Mouse (Mus musculus) liver, embryonic 14.5 days (tissue): ENCODE measurements at regions not wholly inside any gene's neighbourhood (a gene's known extent, or its start where the extent isn't known, plus 50 kb on each side); places are given as distances from the start of the nearest gene placed in this dataset.

Source experiments
- ATAC-seq: fragments of 200-750 bp; cut with Nextera tagmentation; 2 replicates; pipeline ENCODE4 v1.8.0; 2017; ENCODE audit warnings: moderate number of reproducible peaks, mild to moderate bottlenecking, moderate library complexity; ENCODE audit not compliant: insufficient read depth
- DNase-seq, 3 experiments: peaks; one replicate each; pipeline ENCODE4 v3.0.0-alpha.2; 2012 to 2013; ENCODE audit warnings: low read depth in 3 of 3, low spot score in 3 of 3
- H3K27ac ChIP-seq: fragments of 300-500 bp; sonication (generic); 2 replicates; pipeline ENCODE4 v1.5.1; 2014; ENCODE audit warnings: moderate library complexity, mild to moderate bottlenecking, control low read depth, inconsistent platforms
- H3K27me3 ChIP-seq: fragments of 300-500 bp; sonication (generic); 2 replicates; pipeline ENCODE4 v1.6.1; 2014; ENCODE audit warnings: mild to moderate bottlenecking, low read length, moderate library complexity; ENCODE audit not compliant: control insufficient read depth, insufficient read depth
- H3K36me3 ChIP-seq: fragments of 300-500 bp; sonication (generic); replicated peaks from 2 replicates; pipeline ENCODE4 v1.6.1; 2014; ENCODE audit warnings: low read depth; ENCODE audit not compliant: control insufficient read depth, insufficient read depth
- H3K4me1 ChIP-seq, 2 experiments: fragments of 200-500 bp in 1 of 2; fragments of 300-500 bp in 1 of 2; sonication (generic) in 1 of 2; replicated peaks; 2 replicates each; pipeline ENCODE4 v1.6.1; 2012 to 2014; ENCODE audit warnings: antibody characterized with exemption in 1 of 2, inconsistent platforms in 1 of 2, low read length in 1 of 2; ENCODE audit not compliant: control insufficient read depth in 2 of 2, insufficient read depth in 2 of 2
- H3K4me2 ChIP-seq: fragments of 300-500 bp; sonication (generic); 2 replicates; pipeline ENCODE4 v1.6.1; 2014; ENCODE audit warnings: low read depth, mild to moderate bottlenecking, control low read depth, moderate library complexity
- H3K4me3 ChIP-seq, 2 experiments: fragments of 200-500 bp in 1 of 2; fragments of 300-500 bp in 1 of 2; sonication (generic) in 1 of 2; 2 replicates each; pipeline ENCODE4 v1.5.1; 2012 to 2014; ENCODE audit warnings: low read depth in 2 of 2, low read length in 2 of 2, mild to moderate bottlenecking in 2 of 2, control low read depth in 1 of 2, inconsistent platforms in 1 of 2, moderate library complexity in 1 of 2; ENCODE audit not compliant: insufficient read depth in 1 of 2
- H3K9ac ChIP-seq: fragments of 300-500 bp; sonication (generic); replicated peaks from 2 replicates; pipeline ENCODE4 v1.6.1; 2014; ENCODE audit warnings: mild to moderate bottlenecking, control low read depth, moderate library complexity
- H3K9me3 ChIP-seq: fragments of 300-500 bp; sonication (generic); 2 replicates; pipeline ENCODE4 v1.6.1; 2016; ENCODE audit warnings: low read length, mixed read lengths; ENCODE audit not compliant: control insufficient read depth
- CTCF ChIP-seq: IDR thresholded peaks from 2 replicates; pipeline ENCODE4 v1.5.1; 2016; ENCODE audit warnings: antibody characterized with exemption, low read depth, control low read depth
- EP300 ChIP-seq: IDR thresholded peaks from 2 replicates; pipeline ENCODE4 v1.6.1; 2016; ENCODE audit warnings: antibody characterized with exemption, low read depth
- WGBS: fragments of 180-500 bp; shearing (Covaris S2); extraction: QIAGEN DNeasy Blood & Tissue Kit; methylation state at CpG from one replicate; pipeline ENCODE4 v1.1.7; 2014; ENCODE audit not compliant: insufficient replicate concordance; 5-methylcytosine and 5-hydroxymethylcytosine counted together

DNA sequence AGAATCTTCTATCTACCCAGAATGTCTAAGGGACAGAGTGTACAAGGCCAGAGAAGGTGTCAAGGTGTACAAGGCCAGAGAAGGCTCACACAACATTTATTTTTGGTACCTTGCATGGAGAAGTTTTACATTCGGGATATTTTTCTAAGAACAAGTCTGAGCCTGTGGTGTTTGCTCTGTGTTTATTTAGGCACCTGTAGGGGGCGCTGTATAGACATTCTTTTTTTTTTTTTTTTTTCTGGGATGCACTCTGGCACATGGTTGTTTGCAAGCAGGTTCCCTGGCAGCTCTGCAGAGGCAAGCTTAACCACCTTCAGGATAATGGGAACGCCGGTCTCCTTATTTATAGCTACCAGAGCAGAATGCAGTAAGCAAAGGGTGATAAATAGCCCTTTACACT lies 187.4 kb downstream of the Stim2 start:
- no peak for TF ChIP-seq EP300
- TF ChIP-seq CTCF = no peak
- WGBS = 53% methylated on average over 4 of the region's 4 CpGs
- H3K9ac ChIP-seq = no peak overlapping the region
- H3K4me3 ChIP-seq = no peak overlapping the region
- H3K9me3 ChIP-seq = no peaks in the 10 kb centered on the region
- H3K27ac ChIP-seq = no peak overlapping the region
- no peak for ATAC-seq
- 0 out of 4 replicates have a peak, but pooled peaks cover 0 to 3% of the 10 kb centered on the region in 2 experiments for H3K4me1 ChIP-seq
- H3K27me3 ChIP-seq = no peaks in the 10 kb centered on the region
- 0 out of 2 replicates have a peak overlapping the region, but pooled peaks have one; percentile 6 for H3K4me2 ChIP-seq
- H3K36me3 ChIP-seq = no peaks in the 10 kb centered on the region
- no peak for DNase-seq

DNA sequence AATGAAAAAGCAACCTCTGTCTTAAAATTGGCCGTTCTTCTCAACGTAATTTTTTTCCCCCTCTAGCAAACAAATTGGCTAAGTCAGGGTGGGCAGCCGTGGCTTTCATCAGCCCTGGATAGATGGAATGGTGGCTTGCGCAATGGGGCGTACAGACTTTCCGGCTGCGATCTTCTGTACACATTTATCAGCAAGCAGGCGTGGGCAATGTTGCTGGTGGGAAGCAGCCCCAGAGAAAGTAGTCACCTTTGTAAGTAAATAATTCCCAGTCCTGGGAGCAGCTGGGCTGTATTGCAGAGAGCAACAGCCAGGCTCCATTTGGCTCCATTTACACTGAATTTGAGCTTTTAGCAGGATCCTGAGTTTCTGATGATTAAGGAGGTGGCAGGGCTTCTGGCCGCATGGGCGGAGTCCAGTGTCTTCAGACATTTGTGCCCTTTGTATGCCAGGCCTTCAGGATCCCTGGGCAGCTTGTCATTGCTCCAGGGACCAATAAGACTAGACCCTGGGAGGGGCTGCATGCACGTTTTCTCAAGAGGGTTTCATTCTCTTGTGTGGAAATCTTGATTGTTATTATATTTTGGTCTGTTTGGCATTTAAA lies 187.9 kb downstream of the Stim2 start:
- H3K36me3 ChIP-seq = no peaks in the 10 kb centered on the region
- WGBS = 52% methylated on average over 11 of the region's 11 CpGs
- H3K27ac ChIP-seq = no peak overlapping the region
- peak in 1 of 3 experiments; percentile 2 for DNase-seq
- no peak overlapping the region for H3K4me3 ChIP-seq
- no peaks in the 10 kb centered on the region for H3K9me3 ChIP-seq
- no peak for TF ChIP-seq CTCF
- no peak for TF ChIP-seq EP300
- H3K4me1 ChIP-seq = no peaks in the 10 kb centered on the region
- ATAC-seq = no peak
- H3K9ac ChIP-seq = no peak overlapping the region
- H3K27me3 ChIP-seq = no peaks in the 10 kb centered on the region
- 0 out of 2 replicates have a peak overlapping the region, but pooled peaks have one; percentile 6 for H3K4me2 ChIP-seq

DNA sequence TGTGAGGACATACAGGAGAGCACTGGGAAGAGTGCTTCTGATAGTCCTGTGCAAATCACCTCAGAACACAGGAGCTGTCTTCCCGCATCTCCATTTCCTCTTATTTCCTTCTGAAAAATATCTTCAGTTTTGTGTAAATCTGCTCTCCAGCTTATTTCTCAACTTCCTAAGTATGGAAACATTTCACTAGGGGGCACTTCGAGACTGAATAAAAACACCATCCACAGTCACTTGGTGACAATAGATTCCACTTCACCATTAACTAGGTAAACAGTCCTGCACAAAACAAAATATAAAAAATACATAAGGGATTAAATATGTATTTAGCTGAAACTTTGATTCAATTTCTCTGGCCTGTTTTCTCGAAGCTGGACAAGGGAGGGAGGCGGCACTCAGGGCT lies 193.4 kb downstream of the Stim2 start:
- no peak for DNase-seq
- H3K9me3 ChIP-seq = no peaks in the 10 kb centered on the region
- no peak for ATAC-seq
- H3K4me1 ChIP-seq = no peaks in the 10 kb centered on the region
- WGBS = 53% methylated on average over 4 of the region's 4 CpGs
- H3K9ac ChIP-seq = no peak overlapping the region
- H3K36me3 ChIP-seq = no peaks in the 10 kb centered on the region
- no peak overlapping the region for H3K4me2 ChIP-seq
- no peak overlapping the region for H3K4me3 ChIP-seq
- no peak overlapping the region for H3K27ac ChIP-seq
- TF ChIP-seq CTCF = no peak
- TF ChIP-seq EP300 = no peak
- no peaks in the 10 kb centered on the region for H3K27me3 ChIP-seq

DNA sequence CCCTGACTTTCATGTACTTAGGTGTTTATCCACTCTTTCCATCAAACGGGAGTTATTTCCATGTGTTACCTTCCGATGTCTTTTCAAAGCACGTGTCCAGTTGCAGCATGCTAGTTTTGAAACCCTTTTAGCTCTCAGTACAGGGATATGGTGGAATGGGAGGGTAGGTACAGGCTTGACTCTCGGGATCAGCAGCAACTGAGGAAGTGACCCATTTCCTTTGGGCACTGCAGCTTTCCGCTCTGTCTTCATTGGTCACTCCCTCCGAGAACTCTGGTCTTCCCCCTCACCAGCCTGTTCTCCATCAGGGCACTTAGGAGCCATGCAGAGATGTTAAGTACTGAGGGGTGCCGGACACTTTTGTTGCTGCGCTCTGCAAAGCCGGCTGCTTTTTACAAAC lies 196.5 kb downstream of the Stim2 start:
- TF ChIP-seq EP300 = no peak
- TF ChIP-seq CTCF = no peak
- no peaks in the 10 kb centered on the region for H3K27me3 ChIP-seq
- no peaks in the 10 kb centered on the region for H3K4me1 ChIP-seq
- ATAC-seq (no peak), DNase-seq (no peak)
- no peaks in the 10 kb centered on the region for H3K36me3 ChIP-seq
- H3K4me2 ChIP-seq = no peak overlapping the region
- WGBS = 41% methylated on average over 9 of the region's 9 CpGs
- no peaks in the 10 kb centered on the region for H3K9me3 ChIP-seq
- H3K9ac ChIP-seq = no peak overlapping the region
- no peak overlapping the region for H3K4me3 ChIP-seq
- H3K27ac ChIP-seq = no peak overlapping the region

DNA sequence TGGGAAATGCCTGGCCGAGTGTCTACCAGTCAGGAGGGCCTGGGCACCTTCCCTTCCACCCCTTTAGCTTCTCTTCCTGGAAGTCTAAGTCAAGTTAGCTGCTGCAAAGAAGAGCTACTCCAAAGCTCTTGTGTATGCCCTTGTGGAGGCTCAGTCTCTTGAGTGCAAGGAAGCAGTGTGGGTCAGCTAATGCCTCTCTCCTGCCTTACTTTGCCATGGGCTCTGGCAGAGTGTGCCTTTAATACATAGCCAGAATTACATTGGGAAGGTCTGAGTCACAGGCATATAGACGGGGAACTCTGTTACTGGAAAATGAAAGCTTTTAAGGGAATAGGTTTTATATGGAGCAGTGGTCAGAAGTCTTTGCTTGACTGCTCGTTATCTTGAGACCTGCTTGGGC lies 201.7 kb downstream of the Stim2 start:
- no peaks in the 10 kb centered on the region for H3K4me1 ChIP-seq
- WGBS = 39% methylated on average over 3 of the region's 3 CpGs
- no peak overlapping the region for H3K27ac ChIP-seq
- DNase-seq = no peak
- no peak overlapping the region for H3K9ac ChIP-seq
- no peaks in the 10 kb centered on the region for H3K9me3 ChIP-seq
- TF ChIP-seq CTCF (no peak), EP300 (no peak)
- H3K4me3 ChIP-seq = no peak overlapping the region
- no peaks in the 10 kb centered on the region for H3K36me3 ChIP-seq
- H3K27me3 ChIP-seq = no peaks in the 10 kb centered on the region
- no peak for ATAC-seq
- H3K4me2 ChIP-seq = no peak overlapping the region
